Mouse (Mus musculus): ENCODE results near the gene Gm13271. TPM values are rescaled to one million over a fixed set of nuclear protein-coding genes. Genes with fewer than 3 reads are reported as not detected.

Gm13271 gene
- polyA plus RNA-seq, 2 experiments: not detected

GRCm38 (mm10) chr4:88718715-88719114 is 36.0 kb upstream of the Gm13271 start:
- no peaks in the 10 kb centered on the region for H3K9me3 ChIP-seq (ENCODE audit: control insufficient read depth, low read length)
- peaks cover 12% of the 10 kb centered on the region for H3K36me3 ChIP-seq (replicated peaks; ENCODE audit: control insufficient read depth, insufficient read depth, low read depth)
- peak overlapping the region; percentile 56 for H3K4me2 ChIP-seq (ENCODE audit: low read depth)
- peak overlapping the region in 1 of 2 experiments; percentile 30; a peak in 1 of 4 replicates for H3K4me3 ChIP-seq (ENCODE audit: insufficient read depth in 1 of 2, low read depth in 2 of 2, low read length in 2 of 2)
- ATAC-seq (ENCODE audit: insufficient read depth): no peak
- no peak for DNase-seq (ENCODE audit: low read depth in 3 of 3, low spot score in 3 of 3)
- peaks cover 13 to 15% of the 10 kb centered on the region in 2 experiments for H3K4me1 ChIP-seq (replicated peaks; ENCODE audit: control insufficient read depth in 2 of 2, insufficient read depth in 2 of 2, low read length in 1 of 2)
- WGBS (ENCODE audit: insufficient replicate concordance): 52% methylated on average over 1 of the region's 1 CpGs
- no peak overlapping the region for H3K27ac ChIP-seq
- no peaks in the 10 kb centered on the region for H3K27me3 ChIP-seq (ENCODE audit: control insufficient read depth, insufficient read depth, low read length)
- no peak overlapping the region for H3K9ac ChIP-seq (replicated peaks)
- TF ChIP-seq EP300 (IDR thresholded peaks at IDR 0.05; ENCODE audit: low read depth) (no peak), CTCF (IDR thresholded peaks at IDR 0.05; ENCODE audit: low read depth) (no peak)

- TF ChIP-seq CTCF (IDR thresholded peaks at IDR 0.05; ENCODE audit: low read depth) (no peak), EP300 (IDR thresholded peaks at IDR 0.05; ENCODE audit: low read depth) (no peak)
- WGBS (ENCODE audit: insufficient replicate concordance): under 1% methylated on average over 81 of the region's 82 CpGs
- Histone ChIP-seq H3K36me3 (replicated peaks; ENCODE audit: control insufficient read depth, insufficient read depth, low read depth) (peaks cover 8% of the 10 kb centered on the region), H3K4me3 (ENCODE audit: insufficient read depth in 1 of 2, low read depth in 2 of 2, low read length in 2 of 2) (peak within 1 kb of the TSS; percentile 89 to 94), H3K9me3 (ENCODE audit: control insufficient read depth, low read length) (no peaks in the 10 kb centered on the region), H3K27me3 (ENCODE audit: control insufficient read depth, insufficient read depth, low read length) (no peaks in the 10 kb centered on the region), H3K9ac (replicated peaks) (peak within 1 kb of the TSS; percentile 92), H3K4me2 (ENCODE audit: low read depth) (peak within 1 kb of the TSS; percentile 58), H3K27ac (peak within 1 kb of the TSS; percentile 75), H3K4me1 (replicated peaks; ENCODE audit: control insufficient read depth in 2 of 2, insufficient read depth in 2 of 2, low read length in 1 of 2) (peaks cover 13 to 15% of the 10 kb centered on the region in 2 experiments)
- DNase-seq (ENCODE audit: low read depth in 3 of 3, low spot score in 3 of 3) (peak; percentile 68 to 81 (median 81)), ATAC-seq (ENCODE audit: insufficient read depth) (peak; percentile 95)
Measured at GRCm38 (mm10) chr4:88721791-88722721, 32.6 kb upstream of the Gm13271 start, which contains the start of the genes Gm26566 and Klhl9. TSS of gene Gm26566 (plus strand) at chr4:88721805. TSS of gene Klhl9 (minus strand) at chr4:88722465.

- Histone ChIP-seq H3K4me1 (replicated peaks; ENCODE audit: control insufficient read depth in 2 of 2, insufficient read depth in 2 of 2, low read length in 1 of 2) (peaks cover 13 to 14% of the 10 kb centered on the region in 2 experiments), H3K9ac (replicated peaks) (no peak overlapping the region), H3K9me3 (ENCODE audit: control insufficient read depth, low read length) (no peaks in the 10 kb centered on the region), H3K27me3 (ENCODE audit: control insufficient read depth, insufficient read depth, low read length) (no peaks in the 10 kb centered on the region), H3K4me3 (ENCODE audit: insufficient read depth in 1 of 2, low read depth in 2 of 2, low read length in 2 of 2) (no peak overlapping the region), H3K4me2 (ENCODE audit: low read depth) (no peak overlapping the region), H3K36me3 (replicated peaks; ENCODE audit: control insufficient read depth, insufficient read depth, low read depth) (peaks cover 8% of the 10 kb centered on the region), H3K27ac (no peak overlapping the region)
- TF ChIP-seq EP300 (IDR thresholded peaks at IDR 0.05; ENCODE audit: low read depth) (no peak), CTCF (IDR thresholded peaks at IDR 0.05; ENCODE audit: low read depth) (no peak)
- WGBS (ENCODE audit: insufficient replicate concordance): 65% methylated on average over 8 of the region's 8 CpGs
- ATAC-seq (ENCODE audit: insufficient read depth): no peak
- DNase-seq (ENCODE audit: low read depth in 3 of 3, low spot score in 3 of 3): no peak
Measured at GRCm38 (mm10) chr4:88723497-88724090, 31.1 kb upstream of the Gm13271 start.

GRCm38 (mm10) chr4:88726727-88727126 is 27.9 kb upstream of the Gm13271 start:
- ATAC-seq (ENCODE audit: insufficient read depth): no peak

GRCm38 (mm10) chr4:88727324-88727723 is 27.3 kb upstream of the Gm13271 start:
- peak overlapping the region; percentile 11; the same call in 1 of the 2 replicates for H3K4me2 ChIP-seq (ENCODE audit: low read depth)
- TF ChIP-seq CTCF (IDR thresholded peaks at IDR 0.05; ENCODE audit: low read depth) (peak; percentile 67), EP300 (IDR thresholded peaks at IDR 0.05; ENCODE audit: low read depth) (no peak)
- H3K9ac ChIP-seq (replicated peaks): no peak overlapping the region
- DNase-seq (ENCODE audit: low read depth in 3 of 3, low spot score in 3 of 3) (no peak), ATAC-seq (ENCODE audit: insufficient read depth) (no peak)
- H3K36me3 ChIP-seq (replicated peaks; ENCODE audit: control insufficient read depth, insufficient read depth, low read depth): no peaks in the 10 kb centered on the region
- no peak overlapping the region for H3K27ac ChIP-seq
- H3K4me1 ChIP-seq (replicated peaks; ENCODE audit: control insufficient read depth in 2 of 2, insufficient read depth in 2 of 2, low read length in 1 of 2): no peaks in the 10 kb centered on the region; a peak in 1 of 4 replicates
- WGBS (ENCODE audit: insufficient replicate concordance): 0% methylated on average over 1 of the region's 1 CpGs
- H3K27me3 ChIP-seq (ENCODE audit: control insufficient read depth, insufficient read depth, low read length): no peaks in the 10 kb centered on the region
- H3K4me3 ChIP-seq (ENCODE audit: insufficient read depth in 1 of 2, low read depth in 2 of 2, low read length in 2 of 2): no peak overlapping the region
- H3K9me3 ChIP-seq (ENCODE audit: control insufficient read depth, low read length): no peaks in the 10 kb centered on the region

More at GRCm38 (mm10) chr4:88726727-88727126, 27.9 kb upstream of the Gm13271 start:
- Histone ChIP-seq H3K36me3 (replicated peaks; ENCODE audit: control insufficient read depth, insufficient read depth, low read depth) (no peaks in the 10 kb centered on the region), H3K27me3 (ENCODE audit: control insufficient read depth, insufficient read depth, low read length) (no peaks in the 10 kb centered on the region), H3K4me2 (ENCODE audit: low read depth) (peak overlapping the region; percentile 11; the same call in 1 of the 2 replicates), H3K4me3 (ENCODE audit: insufficient read depth in 1 of 2, low read depth in 2 of 2, low read length in 2 of 2) (no peak overlapping the region), H3K9ac (replicated peaks) (no peak overlapping the region), H3K4me1 (replicated peaks; ENCODE audit: control insufficient read depth in 2 of 2, insufficient read depth in 2 of 2, low read length in 1 of 2) (no peaks in the 10 kb centered on the region; a peak in 1 of 4 replicates), H3K9me3 (ENCODE audit: control insufficient read depth, low read length) (no peaks in the 10 kb centered on the region), H3K27ac (no peak overlapping the region)
- DNase-seq (ENCODE audit: low read depth in 3 of 3, low spot score in 3 of 3): no peak
- TF ChIP-seq CTCF (IDR thresholded peaks at IDR 0.05; ENCODE audit: low read depth): no peak
- no peak for TF ChIP-seq EP300 (IDR thresholded peaks at IDR 0.05; ENCODE audit: low read depth)
- WGBS (ENCODE audit: insufficient replicate concordance): 14% methylated on average over 6 of the region's 6 CpGs
